Mouse (Mus musculus) spleen, adult 12 weeks (tissue): ENCODE data around the gene Dstn.
A peak's percentile ranks its signal among the peaks of the same experiment; 100 is the strongest.

Source experiments
- DNase-seq: peaks from one replicate; pipeline ENCODE4 v3.0.0; 2022; ENCODE audit warnings: low spot score

Dstn gene

DNA sequence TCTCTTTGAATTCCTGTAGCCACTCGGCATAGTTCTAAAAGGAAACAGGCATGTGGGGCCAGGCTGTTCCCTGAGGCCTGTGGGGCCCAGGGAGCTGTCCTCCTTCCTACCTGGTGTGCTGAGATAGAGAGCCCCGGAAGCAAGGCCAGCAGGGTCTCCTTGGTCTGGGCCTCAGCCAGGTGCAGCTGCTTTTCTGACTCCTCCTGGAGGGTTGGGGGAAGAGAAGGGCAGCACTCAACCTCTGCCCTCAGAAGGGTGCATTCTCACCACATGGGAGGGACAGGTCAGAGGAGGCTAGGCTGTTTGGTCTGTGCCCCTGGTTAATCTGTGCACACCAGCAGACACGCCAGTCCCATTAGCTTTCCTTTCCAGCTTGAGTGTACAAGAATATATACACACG is 39.9 kb downstream of the Dstn start:
- DNase-seq, result no peak

DNA sequence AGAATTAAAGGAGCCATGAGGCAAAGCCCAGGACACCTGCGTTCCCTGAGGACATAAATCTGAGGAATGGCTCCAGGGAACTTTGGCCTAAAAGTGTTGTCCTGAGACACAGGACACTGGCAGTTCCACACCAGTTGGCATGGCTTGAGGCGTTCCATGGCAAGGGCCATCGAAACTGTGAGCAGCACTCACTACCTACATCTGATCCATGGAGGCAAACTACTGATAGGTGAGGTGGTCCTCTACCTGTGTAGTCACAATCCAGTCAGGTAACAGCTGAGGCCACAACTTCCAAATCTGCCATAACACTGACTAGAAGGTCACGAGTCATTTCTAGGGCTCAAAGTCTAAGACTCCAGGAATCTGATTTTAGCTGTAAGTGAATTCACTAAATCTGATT is 40.6 kb downstream of the Dstn start:
- DNase-seq, result no peak

DNA sequence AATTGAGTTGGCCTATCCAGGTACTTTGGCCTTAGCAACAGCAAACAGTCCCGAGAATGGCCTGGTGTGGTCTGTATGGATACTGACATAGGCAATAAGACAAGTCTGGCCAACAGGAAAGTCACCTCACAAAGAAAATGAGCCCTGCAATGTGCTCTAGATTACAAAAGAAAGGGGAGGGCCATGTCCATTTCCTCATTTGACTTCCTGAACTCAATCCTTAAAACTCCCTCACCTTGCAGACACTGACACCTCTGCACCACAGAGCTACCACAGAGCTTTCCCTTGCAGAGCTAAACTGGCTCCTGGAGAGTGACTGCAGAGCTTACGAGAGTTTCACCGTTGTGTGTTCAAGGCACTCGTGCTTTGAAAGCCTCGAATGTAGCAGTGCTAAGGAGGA is 47.1 kb downstream of the Dstn start:
- DNase-seq, result no peak

DNA sequence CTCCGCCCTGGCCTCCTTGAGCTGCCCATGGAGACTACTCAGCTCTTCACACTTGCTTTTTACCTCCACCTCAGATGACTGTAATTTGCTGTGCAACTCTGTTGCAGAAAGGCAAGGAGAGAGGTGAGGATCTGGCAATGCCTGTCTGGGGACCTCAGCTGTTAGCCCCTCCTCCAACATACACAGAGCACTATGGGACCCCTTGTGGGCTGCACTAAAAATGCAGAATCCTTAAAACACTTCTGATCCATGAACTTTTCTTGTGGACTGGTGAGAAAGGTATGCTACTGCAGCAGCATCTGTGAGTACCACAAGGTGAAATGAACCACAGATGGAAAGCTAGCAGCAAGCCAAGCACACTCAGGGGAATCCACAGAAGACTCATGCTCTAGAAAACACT is 48.2 kb downstream of the Dstn start:
- no peak for DNase-seq

DNA sequence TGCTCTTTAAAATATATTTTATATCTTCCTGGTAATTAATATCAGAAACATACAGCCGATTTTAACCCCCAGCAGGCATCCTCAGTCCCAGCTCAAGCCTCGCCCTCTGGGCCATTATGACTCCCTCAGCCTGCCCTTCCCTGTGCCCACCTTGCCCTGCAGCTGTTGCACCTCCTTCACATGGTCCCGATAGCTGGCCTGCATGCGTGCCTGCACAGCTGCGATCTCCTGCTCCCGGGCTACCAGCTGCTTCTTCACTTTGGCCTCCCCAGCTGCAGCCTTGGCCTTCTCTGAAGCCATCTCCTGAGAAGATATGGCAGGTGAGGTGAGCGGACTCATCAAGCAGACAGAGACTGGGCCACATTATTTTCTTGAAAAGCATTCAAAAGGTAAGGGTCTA is 54.1 kb downstream of the Dstn start:
- DNase-seq, result no peak

DNA sequence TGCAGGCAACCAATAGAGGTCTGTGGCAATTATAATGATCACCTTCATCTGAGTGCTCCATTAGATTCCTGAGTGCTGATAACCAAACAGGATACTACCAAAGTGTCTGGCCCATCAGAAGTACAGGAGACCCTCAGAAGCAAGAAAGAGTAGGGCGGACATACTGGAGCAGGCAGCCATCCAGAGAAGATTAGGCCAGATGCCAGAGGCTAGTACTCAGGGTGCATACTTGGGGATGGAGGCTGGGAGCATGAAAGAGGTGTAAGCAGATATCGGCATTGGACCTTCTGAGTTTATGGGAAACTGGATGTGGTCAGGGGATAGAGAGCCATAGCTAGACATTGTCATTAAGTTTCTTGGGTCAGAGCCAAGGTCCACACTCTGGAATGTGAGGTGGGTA is 55.7 kb downstream of the Dstn start:
- no peak for DNase-seq

DNA sequence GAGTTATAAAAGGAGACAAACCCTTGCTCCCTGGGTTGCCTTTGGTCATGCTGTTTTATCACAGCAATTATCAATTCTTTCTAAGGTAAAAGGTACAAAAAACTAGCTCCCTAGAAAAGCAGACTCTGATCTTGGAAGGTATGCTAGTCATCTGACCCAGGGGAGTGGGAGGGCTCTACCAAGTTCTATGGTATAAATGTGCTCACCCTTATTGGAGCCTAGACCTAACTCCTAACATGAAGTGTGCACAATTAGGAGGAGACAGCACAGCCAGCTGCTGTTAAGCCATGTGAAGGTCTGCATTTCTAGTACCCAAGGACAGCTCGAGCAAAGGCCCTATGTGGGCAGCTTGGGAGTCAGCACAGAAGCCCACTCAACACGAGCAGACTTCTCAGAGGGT is 56.8 kb downstream of the Dstn start:
- DNase-seq, result no peak

DNA sequence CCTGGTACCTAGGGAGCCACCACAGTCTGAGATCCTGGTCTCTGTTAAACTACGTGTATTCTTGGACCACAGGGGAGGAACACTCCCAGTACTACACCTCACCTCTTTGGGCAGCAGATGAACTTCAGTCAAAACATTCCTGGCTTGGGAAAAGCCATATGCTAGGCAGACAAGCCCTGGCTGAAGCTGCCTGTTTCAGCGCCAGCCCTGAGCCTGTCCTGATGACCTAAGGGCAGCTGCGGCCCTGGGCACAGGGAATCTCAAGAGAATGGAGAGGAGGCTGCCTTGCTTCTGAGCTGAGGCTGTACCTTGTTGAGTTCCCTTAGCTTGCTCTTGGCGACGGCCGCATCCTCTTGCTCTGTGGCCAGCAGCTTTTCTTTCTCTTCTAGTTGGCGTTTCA is 58.0 kb downstream of the Dstn start:
- no peak for DNase-seq

DNA sequence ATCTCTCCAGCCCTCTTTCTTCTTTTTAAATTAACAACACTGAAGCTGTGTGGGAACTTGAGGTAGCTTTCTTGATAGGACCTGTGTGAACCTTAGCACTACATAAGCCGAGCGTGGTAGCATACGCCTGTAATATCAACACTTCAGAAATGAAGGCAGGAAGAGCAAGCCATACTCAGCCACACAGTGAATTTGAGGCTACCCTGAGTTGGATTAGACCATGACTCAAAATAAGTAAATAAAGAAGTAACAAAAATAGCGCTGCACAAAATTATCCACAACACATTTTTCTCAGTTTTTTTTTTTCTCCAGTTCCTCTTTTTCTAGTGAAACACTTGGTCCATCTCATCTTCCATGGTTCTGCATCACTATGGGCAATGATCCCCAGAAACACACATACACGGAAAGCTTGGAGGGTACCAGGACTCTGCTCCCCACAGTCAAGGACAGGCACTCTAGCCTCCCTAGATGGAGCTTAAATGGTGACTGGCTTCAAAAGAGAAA is 60.1 kb downstream of the Dstn start:
- no peak for DNase-seq

DNA sequence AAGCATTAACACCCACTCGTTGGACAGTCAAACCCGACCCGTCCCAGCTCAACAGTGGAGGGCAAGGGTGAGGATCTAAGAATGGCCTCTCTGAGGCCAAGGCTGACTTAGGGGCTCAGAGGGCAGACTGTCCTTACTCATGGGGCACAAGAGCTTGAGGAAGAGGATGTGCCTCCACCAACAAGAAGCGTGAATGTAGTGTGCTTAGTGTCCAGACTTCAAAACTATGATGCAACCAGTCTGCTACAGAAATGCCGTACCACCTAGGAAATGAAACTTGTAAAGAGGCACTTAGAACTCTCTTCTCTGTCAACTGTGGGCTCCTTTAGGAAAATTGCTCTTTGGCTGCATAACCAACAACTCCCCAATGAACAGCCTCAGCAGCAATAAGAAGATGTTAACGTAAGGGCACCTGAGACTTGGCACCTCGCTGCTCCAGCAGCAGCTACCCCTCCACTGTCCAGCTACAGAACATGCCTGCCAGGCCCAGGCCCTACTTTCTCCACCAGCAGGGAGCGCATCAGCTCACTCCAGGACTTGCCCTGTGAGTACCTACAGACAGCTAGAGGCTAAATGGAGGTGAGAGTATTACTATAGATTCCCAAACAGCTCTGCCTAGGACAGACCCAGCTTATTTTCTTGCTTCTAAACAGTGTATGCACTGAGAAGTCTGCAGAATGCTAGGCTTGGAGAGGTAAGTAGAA is 63.5 kb downstream of the Dstn start:
- no peak for DNase-seq

DNA sequence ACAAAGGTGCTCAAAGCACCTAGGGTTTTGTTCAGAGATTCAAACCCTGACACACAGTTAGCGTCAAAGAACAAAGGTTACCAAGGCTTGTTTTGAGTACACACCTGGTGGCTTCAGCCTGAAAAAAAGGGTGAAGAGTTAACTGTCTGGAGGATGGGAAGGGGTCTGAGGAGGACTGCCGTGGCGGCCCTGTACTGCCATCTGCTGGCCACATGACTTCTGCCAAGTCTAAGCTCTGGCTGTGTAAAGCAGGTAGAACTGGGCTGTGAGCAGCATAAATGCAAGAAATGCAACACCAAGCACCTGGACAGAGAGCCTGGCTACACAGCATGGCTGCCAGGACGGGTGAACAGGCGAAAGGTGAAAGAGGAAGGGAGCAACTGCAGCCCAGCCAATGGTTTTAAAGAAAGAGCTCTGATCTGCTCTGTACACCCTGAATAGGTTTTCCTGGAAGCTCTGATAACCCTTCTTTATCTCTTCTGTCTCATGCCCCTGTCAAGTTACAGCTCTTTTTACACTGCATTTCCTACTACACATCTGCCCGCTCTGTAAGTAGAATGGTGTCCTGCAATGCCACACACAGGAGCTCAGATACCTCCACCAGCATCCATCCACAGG is 65.8 kb downstream of the Dstn start:
- DNase-seq, result peak; percentile 26

DNA sequence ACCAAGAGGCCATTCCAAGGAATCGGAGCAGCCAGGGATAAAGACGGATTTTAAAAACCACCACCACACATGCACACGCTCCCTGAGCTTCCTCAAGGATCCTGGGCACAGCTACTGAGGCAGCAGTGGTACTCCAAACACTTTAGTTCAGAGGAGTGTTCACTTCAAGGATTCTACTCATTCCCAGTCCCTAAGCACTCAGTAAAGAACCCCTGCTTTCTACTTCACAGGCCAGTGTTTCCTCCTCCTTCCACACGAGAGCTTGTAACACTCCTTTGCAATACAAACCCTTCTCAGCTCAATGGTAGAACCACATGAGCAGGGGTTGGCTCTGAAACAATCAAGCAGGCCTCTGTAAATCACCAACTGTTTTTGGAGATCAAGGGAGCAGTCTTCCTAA is 67.0 kb downstream of the Dstn start:
- DNase-seq, result no peak

DNA sequence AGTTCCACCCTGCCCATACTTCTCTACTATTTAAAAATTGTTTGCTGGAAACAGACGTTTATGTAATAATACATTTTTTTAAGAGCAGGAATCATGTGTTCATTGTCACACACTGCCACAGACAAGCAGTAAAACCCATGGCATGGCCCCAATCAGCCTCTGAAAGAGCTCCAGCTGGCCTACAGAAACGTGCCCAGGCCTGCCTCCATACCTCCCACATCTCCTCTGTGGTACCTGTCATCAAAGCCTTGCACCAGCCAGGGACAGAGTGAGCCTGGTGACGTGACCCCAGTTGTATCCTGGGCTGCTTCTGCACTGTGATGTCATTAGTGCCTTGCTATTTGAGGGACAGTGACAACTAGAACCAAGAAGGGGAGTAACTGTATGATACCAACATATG is 67.8 kb downstream of the Dstn start:
- no peak for DNase-seq

DNA sequence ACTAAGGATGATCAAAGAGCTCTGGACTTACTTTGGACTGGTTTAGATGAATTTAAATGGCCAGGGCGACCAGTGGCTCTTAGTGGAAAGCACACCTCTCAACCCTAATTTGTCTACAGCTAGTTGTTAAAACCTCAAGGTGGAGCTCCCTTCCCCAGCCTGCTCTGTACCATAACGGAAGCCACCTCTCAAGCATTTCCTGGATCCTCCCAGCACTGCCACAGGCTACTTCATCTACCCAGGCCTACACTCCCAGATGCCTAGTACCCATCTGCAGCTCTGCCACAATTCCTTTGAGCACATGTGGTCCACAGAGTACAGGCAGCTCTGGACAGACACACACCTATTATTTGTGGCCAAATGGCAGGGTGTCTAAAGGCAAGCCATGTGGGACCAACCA is 68.4 kb downstream of the Dstn start:
- no peak for DNase-seq

DNA sequence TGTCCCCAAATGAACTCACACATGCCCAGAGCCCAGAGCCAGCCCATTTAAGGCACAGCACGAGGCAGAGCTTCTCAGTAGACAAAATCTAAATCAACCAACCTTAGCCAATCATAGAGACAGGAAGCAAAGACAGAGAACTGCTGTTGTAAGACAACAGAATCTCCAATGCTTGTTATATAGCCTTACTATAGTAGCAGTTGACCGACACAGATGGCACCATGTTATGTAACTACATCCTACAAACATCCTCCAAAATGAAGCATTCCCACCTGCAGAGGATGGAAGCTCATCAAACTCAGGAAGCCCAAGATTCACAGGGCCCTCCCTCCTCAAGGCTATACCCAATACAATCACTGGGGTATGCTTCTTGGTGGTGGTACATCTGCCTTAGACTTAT is 72.4 kb downstream of the Dstn start:
- DNase-seq, result no peak

DNA sequence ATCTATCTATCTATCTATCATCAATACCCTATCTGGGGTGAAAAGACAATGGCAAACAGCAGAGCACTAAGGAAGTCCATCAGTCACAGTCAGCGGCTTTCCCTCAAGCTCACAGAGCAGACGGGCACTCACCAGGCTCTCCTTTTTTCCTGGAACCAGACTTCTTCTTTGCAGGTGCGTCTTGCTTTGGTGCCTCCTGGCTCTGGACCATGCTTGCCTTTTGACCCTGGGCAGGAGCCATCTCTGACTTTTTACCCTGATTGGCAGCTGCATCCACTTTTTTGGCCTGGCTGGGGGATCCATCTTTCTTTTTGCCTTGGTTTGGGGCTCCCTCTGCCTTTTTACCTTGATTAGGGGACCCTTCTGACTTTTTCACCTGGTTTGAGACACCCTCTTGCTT is 72.9 kb downstream of the Dstn start:
- DNase-seq, result no peak

DNA sequence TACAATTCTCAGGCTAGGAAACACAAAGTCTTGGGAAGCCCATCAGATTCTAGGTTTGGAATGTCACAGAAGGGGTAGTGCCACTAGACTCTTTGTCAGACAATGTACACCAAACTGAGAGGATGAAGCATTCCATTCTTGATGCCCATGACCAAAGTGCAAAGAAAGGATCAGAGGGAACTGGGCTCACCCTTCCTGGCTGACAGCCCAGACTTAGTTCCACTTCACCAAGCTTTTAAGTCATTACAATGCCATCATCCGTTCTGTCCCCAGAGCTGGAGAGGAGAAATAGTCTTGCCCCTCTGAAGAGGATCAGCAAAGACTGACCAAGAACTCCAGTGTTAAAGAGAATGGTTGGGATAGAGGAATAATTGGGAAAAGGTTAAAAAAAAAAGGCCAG is 75.9 kb downstream of the Dstn start:
- no peak for DNase-seq

DNA sequence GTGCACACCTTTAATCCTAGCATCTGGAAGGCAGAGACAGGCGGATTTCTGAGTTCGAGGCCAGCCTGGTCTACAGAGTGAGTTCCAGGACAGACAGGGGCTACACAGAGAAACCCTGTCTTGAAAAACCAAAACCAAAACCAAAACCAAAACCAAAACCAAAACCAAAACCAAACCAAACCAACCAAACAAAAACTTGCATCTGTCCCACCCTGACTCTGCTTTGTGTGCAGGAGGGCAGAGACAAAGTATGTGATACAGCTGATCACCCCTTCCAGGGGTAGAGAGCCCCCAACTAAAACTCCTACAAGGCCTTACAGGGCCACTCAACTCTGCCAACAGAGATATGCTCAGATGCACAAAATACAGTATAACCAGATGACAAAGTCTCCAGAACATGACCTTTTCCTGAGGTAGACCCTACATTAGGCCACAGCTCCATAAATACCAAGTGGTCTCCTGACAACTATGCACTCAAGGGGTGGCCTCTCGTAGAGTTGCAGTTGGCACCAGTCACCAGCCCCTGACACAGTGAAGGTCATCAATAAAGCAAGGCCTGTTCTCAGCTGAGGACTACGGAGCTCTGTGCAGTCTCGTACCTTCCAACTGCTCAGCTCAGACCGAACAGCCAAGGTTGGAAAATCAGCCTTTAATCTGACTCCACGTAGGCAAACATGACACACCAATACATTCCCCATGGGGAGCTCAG is 77.0 kb downstream of the Dstn start:
- no peak for DNase-seq
